Mouse (Mus musculus): ENCODE results near the gene Alg11.

GRCm38 (mm10) chr8:22039468-22040152, 20.9 kb upstream of the Alg11 start:
- no peak for TF ChIP-seq CTCF (IDR thresholded peaks at IDR 0.05; ENCODE audit: low read depth, low read length)
- no peak for TF ChIP-seq POLR2A (IDR thresholded peaks at IDR 0.05; ENCODE audit: borderline replicate concordance, low read depth, low read length)

All from bone marrow macrophage, adult 2 months (primary cell).